Mouse (Mus musculus): ENCODE results near the gene BC030870.

Gene BC030870

GRCm38 (mm10) chr8:65080731-65081130 lies 48.6 kb downstream of the BC030870 start:
- DNase-seq (ENCODE audit: low read depth, low spot score) = no peak

GRCm38 (mm10) chr8:65074733-65075132 lies 54.6 kb downstream of the BC030870 start, which contains the start of gene Gm10663:
Gm10663 (plus strand) TSS chr8:65075033.
- no peak for DNase-seq (ENCODE audit: low read depth, low spot score)

GRCm38 (mm10) chr8:65070996-65071395 lies 58.4 kb downstream of the BC030870 start:
- DNase-seq (ENCODE audit: low read depth, low spot score) = no peak

- no peak for DNase-seq (ENCODE audit: low read depth, low spot score)
These were observed 60.9 kb downstream of the BC030870 start for GRCm38 (mm10) chr8:65068473-65068819.

GRCm38 (mm10) chr8:65067694-65068472 lies 61.5 kb downstream of the BC030870 start:
- no peak for DNase-seq (ENCODE audit: low read depth, low spot score)

- DNase-seq (ENCODE audit: low read depth, low spot score) = no peak
These were observed 62.3 kb downstream of the BC030870 start for GRCm38 (mm10) chr8:65067031-65067430.

GRCm38 (mm10) chr8:65065622-65066021 lies 63.7 kb downstream of the BC030870 start:
- DNase-seq (ENCODE audit: low read depth, low spot score) = no peak

- no peak for DNase-seq (ENCODE audit: low read depth, low spot score)
These were observed 65.3 kb downstream of the BC030870 start for GRCm38 (mm10) chr8:65064071-65064470.

- DNase-seq (ENCODE audit: low read depth, low spot score) = no peak
These were observed 67.2 kb downstream of the BC030870 start for GRCm38 (mm10) chr8:65062195-65062594.

GRCm38 (mm10) chr8:65056722-65057121 lies 72.6 kb downstream of the BC030870 start:
- DNase-seq (ENCODE audit: low read depth, low spot score) = no peak

GRCm38 (mm10) chr8:65053968-65054367 lies 75.4 kb downstream of the BC030870 start:
- peak; percentile 29 for DNase-seq (ENCODE audit: low read depth, low spot score)

GRCm38 (mm10) chr8:65053554-65053953 lies 75.8 kb downstream of the BC030870 start:
- DNase-seq (ENCODE audit: low read depth, low spot score) = no peak

- DNase-seq (ENCODE audit: low read depth, low spot score) = no peak
These were observed 81.6 kb downstream of the BC030870 start for GRCm38 (mm10) chr8:65047801-65048200.

- no peak for DNase-seq (ENCODE audit: low read depth, low spot score)
These were observed 82.2 kb downstream of the BC030870 start for GRCm38 (mm10) chr8:65047193-65047592.

- no peak for DNase-seq (ENCODE audit: low read depth, low spot score)
These were observed 82.8 kb downstream of the BC030870 start for GRCm38 (mm10) chr8:65046565-65046964.

- peak; percentile 44 for DNase-seq (ENCODE audit: low read depth, low spot score)
These were observed 92.2 kb downstream of the BC030870 start, which contains the start of gene Apela for GRCm38 (mm10) chr8:65037117-65037533. Apela (minus strand) TSS chr8:65037336.
